Mouse (Mus musculus): ENCODE data around the gene Samhd1.
A peak's percentile ranks its signal among the peaks of the same experiment; 100 is the strongest.

Gene Samhd1

DNA sequence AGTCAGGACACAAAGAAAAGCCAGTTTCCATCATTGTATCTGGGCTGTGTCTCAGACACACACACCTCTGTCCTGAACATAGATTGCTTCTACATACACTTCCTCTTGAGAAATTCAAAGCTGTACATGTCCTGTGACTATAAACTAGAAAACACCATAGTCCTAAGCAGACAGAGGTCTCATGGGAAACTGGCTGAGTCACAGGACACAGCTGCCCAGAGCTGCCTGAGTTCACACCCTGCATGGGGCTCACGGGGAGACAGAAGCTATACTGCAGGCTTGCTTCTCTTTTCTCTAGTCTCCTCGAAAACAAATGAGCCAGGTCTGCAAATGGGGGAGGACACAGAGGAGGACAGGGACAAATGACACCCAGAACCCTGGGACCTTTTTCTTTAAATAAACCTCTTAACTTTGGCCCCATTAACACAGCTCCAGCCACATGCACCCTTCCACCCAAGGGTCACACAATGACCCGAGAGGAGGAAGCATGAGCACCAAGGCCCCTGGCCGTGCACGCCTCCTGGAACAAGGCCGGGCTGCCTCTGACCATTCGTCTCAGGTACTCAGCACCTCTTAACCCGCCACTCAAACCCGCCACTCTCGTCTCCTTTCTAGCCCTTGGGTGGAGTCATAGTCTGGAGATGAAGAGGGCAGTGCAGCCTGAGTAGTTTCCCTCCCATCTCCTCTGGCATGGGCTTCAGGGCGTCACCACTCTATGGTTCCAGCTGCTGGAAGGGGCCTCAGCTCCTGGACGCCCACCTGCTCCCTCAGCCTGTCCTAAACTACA lies 35.3 kb downstream of the Samhd1 start:
- DNase-seq (ENCODE audit: low read depth in 1 of 2, low spot score in 2 of 2) = no peak

DNA sequence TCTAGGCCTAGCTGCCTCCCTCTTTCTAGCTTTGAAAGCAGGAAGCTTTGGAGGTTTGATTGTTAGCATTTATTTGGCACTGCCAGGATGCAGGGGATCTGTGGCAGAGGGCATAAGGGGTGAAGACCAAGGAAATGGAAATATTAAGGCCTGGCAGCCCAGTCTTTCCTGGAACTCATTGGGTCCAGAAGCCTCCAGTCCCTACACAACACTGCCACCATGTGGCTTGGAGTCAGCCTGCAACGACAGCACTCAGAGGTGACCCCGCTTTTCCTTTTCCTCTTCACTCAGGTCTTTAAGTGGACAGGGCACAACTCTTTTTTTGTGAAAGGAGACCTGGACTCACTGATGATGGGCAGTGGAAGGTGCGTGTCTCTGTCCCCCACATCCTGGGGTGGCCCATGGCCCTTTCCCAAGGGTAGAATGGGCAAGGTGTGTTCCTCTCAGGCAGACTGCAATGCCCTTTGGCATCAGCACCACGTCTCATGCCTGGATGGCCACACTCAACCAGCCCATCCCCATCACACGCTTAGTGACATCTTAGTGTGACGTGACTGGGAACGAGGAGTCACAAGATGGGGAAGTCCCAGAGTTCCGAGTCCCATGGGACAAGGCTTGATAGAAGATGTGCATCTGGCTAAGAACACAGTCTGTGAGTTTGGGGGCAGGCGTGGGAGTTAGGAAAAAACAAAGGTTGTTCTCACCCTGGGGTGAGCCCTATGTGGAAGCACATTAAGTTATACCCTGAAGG lies 39.9 kb downstream of the Samhd1 start:
- DNase-seq (ENCODE audit: low read depth in 1 of 2, low spot score in 2 of 2) = no peak

DNA sequence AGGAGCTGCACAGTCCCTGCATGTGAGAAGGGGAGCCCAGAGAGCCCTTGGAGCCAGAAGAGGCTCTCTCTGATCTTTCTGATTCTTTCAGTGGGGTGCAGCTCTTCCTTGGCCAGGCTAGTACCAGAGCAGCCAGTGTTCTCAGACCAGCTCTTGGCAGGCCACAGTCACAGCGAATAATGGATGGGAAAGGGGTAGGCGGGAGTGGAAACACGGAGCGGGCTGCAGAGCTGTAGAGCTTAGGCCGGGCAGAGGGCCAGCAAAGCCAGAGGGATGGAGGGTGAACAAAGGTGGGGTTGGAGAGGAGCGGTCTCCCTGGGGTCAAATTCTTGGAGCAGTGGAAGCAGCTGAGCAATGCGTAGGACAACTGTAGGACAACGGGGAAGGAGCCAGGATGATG lies 43.0 kb downstream of the Samhd1 start:
- no peak for DNase-seq (ENCODE audit: low read depth in 1 of 2, low spot score in 2 of 2)

DNA sequence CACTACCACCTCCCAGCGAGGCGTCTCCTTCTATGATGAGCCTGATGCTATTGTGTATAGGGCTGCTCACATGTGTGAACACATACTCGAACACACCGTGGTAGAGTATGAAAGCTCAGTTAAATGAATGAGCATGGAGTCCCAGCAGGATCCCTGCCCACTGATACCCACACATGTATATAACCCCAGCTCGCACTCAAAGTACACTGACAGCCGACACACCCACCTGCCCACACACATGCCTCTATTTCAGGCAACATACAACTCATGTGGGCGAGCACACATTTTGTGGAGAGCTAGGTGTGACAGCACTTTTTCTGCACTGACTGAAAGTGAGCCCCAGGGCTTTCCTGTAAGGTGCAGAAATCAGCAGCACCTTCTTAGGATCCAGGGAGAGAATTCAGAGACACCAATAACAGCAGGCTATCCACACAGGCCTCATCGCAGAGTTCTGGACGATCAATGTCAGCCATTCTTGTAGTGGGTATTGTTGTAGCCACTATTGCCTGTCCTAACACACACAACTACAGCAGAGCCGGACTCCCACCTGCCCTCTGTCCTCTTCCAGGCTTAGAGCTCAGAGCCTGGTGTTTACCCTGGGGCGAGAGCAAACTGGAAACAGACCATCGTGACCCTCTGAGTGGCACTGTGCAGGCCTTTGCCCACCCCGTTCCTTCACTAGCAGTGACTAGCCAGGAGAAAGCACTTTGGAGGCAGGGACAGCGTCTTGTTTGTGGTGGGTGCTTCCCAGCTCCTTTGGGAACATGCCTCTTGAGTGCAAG lies 47.3 kb downstream of the Samhd1 start:
- DNase-seq (ENCODE audit: low read depth in 1 of 2, low spot score in 2 of 2) = no peak

DNA sequence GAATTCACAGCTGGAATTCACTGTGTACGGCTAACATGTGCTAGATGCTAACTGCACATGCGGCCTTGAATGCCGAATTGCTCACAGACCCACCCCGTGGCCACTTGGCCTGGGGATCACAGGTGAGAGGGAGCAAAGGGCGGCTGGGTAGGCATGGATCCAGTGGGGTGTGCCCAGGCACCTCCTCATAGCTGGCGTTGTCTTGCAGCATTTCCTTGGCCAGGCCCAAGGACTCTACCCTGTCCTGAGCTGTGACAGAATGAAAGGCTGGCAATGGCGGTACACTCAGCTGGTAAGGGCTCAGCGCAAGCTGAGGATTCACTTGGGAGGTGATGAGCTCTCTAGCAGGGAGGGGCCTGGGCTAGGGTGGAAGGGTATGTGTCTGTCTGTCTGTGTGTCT lies 48.3 kb downstream of the Samhd1 start, which contains the start of gene Tldc2:
Gene Tldc2 (plus strand): TSS at position 260 of the 400 bp plus-strand sequence.
- no peak for DNase-seq (ENCODE audit: low read depth in 1 of 2, low spot score in 2 of 2)

DNA sequence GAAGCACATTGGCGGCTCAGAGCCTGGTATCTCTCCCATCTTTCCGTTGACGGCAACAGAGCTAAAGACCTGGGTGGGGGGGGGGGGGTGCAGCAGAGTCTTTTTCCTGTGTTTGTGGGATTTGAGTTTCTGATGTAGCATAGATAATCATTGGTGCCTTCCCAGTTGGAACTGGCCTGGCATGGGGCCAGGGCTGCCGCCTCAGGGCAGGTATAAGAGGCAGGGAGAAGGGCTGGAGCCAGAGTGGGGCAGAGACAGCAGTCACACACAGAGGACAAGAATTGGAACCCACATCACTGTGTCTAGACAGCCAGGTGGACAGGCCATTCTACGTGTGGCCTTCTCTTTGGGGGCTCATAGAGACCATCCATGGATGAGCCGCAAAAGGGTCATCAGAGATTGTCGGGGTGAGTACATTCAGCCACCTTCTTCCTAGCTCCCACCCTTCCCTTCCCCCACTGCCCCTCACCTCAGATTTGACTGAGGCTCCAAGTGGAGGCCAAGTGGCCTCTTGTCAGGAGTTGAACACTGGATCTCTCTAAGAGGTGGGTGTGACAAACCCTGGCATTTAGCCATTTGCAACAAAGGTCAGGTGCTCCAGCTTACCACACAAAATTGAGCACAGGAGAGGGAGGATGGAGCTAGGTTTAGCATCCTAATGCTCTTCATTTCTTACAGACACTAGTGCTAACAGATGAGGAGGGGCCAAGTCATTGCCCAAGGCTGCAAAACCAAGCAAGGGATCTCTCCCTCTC lies 50.1 kb downstream of the Samhd1 start:
- DNase-seq (ENCODE audit: low read depth in 1 of 2, low spot score in 2 of 2) = no peak

DNA sequence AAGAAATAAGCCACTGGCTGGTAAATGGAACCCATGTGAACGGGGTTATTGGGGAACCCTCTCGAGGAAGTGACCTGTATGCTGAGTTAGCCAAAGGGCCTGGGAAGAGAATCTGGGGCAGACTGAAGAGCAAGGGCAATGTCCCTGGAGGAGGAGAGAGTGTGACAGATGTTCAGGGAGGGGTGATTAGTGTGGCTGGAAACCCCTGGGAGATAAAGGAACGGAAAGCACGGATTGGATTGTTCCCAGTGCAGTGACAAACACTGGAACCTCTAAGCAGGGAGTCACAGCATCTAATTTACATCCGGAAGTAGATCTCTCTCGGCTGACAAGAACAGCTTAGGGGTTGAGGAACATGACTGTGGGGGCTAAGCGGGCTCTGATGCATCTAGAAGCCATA lies 53.1 kb downstream of the Samhd1 start:
- no peak for DNase-seq (ENCODE audit: low read depth in 1 of 2, low spot score in 2 of 2)

DNA sequence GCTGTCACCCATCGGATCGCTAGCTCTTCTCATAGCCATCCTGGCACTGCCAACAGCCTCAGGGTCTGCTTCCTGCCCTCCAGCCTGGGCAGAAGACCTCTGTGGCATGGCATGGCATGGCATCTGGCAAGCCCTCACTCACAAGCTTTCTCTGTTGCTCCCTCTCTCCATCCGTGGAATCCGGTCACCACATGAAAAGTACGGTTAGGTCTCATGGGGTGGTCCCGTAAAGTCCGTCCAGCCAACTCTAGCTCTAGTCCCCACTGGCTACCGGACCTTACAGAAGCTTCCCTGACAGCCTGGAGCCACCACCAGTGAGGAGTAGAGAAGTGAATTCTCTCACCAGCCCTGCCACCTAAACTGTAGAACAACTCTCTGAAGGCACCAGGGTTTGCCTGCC lies 53.7 kb downstream of the Samhd1 start:
- DNase-seq (ENCODE audit: low read depth in 1 of 2, low spot score in 2 of 2) = no peak

DNA sequence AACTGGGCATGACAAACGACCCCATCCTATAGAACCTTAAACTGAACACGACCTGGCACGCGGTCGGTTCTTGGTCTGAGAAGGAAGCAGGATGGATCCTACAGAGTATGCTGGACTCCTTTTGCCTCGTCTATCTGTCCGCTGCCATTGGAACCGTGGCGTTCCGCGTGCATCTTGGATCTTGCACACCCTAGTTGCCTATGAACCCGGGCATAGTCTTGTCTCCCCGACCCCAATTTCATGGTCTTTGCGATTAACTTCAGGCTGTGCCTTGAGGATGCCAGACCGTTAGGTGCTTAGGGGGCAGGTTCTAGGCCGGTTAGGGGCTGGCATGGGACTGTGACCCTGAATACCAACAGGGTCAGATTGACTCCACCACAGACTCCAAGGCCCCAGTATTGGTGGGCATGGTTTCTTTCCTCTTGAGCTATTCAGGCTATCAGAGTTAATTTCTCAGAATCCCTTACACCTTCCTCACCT lies 55.3 kb downstream of the Samhd1 start:
- DNase-seq (ENCODE audit: low read depth in 1 of 2, low spot score in 2 of 2) = no peak

DNA sequence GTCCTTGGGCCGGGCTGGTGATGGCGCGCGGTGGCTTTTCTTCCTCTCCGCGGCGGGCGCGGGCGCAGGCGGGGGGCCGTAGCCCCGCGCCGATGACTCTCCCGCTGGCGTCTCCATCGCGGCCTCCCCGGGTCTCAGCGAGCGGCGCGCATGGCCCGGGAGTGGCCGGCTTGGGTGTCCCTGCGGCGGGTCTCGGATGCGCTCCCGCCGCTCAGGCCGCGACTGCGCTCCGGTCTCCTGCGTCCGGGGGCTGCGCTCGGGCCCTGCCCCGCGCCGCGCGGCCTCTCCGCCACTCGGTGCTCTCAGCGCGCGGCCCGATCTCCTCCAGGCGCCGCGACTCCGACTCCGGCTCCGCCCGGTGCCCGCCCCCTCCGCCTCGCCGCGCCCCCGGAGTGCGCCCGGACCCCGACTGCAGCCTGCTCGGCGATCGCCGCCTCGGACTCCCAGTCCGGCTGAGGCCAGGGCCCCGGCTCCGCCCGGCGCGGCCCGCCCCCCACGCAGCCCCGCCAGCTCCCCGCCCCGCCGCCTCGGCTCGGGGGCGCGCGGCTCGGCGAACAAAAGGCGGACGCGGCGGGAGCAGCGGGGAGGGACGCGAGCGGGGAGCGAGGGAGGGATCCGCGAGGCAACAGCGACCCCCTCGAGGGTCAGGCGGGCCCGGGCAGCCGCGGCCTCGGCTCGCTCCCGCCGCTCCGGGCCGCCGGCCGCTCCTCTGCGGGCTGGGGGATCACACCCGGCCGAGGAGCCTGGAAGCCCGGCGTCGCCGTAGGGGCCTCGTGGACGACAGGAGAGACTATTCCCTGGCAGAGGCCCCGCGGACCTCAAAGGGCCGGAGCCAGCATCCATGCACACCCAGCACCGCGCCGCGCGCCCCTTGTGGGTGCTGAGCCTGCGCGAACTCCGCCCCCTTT lies 56.0 kb downstream of the Samhd1 start, which contains the start of gene Soga1:
Gene Soga1 (minus strand): TSS at position 462 of the 908 bp plus-strand sequence.
- peak in 1 of 2 experiments; percentile 44 for DNase-seq (ENCODE audit: low read depth in 1 of 2, low spot score in 2 of 2)

DNA sequence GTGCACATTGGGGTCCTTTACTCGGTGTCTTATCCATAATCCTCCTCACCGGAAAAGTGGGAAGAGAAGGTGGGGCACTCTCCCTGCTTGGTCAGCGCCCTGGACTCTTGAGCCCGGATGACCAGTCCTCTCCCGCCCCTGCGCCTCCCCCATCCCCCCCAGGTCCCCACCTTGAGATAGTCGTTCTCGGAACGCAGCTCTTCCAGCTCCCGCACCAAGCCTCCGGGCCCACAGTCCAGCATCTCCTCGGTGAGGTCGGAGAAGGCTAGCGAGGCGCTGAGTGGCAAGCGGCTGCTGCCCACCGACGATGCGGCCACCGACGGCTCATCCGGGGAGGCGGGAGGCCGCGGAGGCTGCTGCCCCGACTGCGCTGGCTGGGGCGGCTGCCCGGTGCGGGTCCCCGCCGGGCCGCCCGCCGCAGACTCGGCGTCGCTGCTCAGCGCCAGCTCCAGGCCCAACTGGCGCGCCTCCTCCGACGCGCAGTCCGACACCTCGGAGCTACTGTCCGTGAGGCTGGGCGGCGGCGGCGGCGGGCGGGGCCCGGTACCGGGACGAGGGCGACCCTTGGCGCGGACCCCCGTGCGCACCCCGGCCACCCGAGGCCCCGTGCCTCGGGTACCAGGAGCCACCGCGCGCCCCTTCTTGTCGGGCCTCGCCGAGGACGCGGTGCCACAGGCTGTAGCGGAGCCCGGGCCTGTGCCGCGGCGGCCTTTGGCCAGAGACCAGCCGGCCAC lies 56.8 kb downstream of the Samhd1 start:
- no peak for DNase-seq (ENCODE audit: low read depth in 1 of 2, low spot score in 2 of 2)

DNA sequence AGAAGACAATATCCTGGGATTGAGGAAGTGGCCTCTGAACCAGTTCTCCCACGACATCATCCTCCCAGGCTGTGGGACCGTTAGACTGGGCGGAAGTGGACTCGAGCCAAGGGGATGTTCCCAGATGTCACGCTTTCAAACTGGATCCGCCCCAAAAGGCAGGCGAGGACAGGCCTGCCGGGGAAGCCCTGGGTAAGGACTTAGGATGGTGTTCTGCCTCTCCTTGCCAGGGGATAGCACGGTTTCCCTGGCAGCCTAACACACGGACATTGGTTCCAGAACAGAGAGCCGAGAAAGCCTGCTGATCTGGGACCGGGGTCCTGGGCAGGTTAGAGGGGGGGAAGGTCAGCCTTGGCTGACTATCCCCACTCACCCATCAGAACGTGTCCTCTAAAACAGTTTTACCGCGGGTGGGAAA lies 57.4 kb downstream of the Samhd1 start:
- DNase-seq (ENCODE audit: low read depth in 1 of 2, low spot score in 2 of 2) = peak; percentile 70 to 77

DNA sequence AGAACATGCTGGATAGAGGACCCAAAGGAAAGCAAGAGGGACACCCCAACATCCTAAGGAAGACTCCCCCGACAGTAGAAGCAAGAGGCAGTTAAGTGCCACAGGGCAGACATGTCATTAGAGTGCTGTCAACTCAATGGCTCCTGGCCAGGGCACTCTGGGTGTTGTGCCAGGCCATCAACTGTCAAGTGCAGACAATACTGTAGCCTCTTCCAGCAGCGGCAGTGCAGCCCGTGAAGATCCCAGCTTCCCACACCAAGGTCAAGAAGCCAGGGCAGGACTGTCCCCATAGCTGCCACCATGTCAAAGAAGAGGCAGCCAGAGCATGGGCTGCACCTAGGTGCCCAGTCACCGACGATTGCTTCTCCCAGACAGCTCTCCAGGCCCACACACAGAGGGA lies 57.9 kb downstream of the Samhd1 start:
- DNase-seq (ENCODE audit: low read depth in 1 of 2, low spot score in 2 of 2) = no peak

DNA sequence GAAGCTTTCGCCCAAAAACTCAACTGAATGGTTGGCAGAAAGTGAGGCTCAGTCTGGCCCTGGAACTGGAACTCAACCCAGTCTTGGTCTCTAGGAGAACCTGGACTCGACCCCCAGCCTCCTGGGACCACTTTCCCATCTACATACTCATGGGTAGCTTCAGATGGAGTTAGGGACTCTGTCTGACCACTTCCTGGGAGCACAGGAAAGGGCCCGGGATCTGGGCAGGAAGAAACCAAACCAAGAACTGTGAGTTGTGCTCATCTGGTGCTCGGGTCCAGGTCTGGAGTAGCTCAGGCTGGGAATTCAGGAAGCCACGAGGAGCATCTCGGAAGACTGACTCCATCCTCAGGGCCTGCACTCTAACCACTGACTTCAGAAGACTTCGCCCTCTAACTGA lies 58.5 kb downstream of the Samhd1 start:
- no peak for DNase-seq (ENCODE audit: low read depth in 1 of 2, low spot score in 2 of 2)

DNA sequence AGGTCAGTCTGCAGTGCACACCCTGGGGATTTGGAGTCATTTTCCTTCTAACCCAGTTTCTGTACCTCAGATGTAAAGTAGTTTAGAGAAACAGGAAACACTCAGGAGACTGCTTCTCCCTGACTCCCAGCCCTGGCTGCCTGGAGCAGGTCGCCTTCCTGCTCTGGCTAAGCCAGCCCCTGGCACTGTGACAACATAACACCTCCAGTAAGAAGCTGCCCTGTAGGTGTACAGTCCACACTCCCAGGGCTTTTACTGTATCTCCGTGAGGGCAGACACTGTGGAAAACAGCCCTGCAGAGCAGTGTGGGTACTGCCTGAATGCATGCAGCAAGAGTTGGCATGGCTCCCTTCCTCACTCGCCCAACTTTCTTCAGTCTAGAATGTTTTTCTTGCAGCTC lies 59.4 kb downstream of the Samhd1 start:
- DNase-seq (ENCODE audit: low read depth in 1 of 2, low spot score in 2 of 2) = no peak

DNA sequence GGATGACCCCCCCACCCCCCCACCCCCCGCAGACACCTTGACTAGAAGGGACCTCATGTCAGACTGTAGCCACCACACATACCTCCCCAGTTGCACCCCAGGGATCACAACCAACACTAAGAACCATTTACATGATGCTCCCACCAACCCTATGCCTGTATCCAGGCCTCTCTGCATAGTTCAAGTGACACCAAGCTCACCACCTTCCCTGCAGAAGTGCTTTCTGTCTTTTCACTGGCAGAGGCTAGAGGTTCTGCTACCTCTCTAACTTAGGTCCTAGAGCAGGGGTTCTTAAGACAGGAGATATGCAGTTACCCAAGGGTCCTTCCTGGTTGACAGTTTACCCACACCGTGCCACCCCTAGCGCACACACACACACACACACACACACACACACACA lies 59.8 kb downstream of the Samhd1 start:
- no peak for DNase-seq (ENCODE audit: low read depth in 1 of 2, low spot score in 2 of 2)

DNA sequence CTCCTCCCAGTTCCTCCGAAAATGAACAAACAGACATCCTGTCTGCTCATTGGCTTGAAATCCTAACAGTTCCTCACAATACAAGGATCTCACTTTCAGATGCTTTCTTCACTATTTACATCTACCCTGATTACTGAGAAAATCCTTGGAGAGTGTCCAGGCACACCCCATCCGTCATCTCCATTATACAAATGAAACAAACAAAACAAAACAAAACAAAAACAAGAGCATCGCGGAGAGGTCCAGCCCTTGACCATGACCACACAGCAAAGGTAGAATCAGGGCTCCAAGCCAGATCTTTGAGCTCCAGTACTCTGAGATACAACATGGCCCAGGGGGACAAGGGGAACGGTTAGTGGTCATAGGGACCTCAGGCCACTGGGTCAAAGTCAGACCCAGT lies 60.3 kb downstream of the Samhd1 start:
- DNase-seq (ENCODE audit: low read depth in 1 of 2, low spot score in 2 of 2) = no peak

DNA sequence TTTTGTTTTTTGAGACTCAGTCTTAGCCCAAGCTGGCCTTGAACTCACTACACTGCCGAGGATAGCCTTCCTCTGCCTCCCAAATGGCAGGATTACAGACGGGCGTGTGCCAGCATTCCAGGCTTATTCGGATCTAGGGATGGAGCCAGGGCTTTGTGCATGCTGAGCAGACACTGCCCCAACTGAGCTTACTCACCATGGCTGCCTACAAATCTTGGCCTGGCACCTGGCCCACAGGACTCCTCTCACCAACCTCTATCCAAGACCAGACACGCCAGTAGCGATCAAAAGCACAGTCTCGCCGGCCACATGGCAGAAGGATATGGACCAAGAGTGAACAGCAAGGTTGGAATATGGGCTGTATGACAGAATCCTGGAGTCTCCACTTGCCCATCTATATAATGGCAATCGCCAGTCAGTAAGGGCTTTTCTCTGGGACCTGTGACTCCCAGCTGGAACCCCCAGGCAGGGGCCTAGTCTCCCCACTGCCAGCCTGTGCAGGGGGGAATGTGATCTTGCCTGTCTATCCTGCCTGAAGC lies 60.8 kb downstream of the Samhd1 start:
- no peak for DNase-seq (ENCODE audit: low read depth in 1 of 2, low spot score in 2 of 2)

All from monocyte, adult 2 months (primary cell).